In genomic region chr17:31905791-31906211, GRCm38 (mm10) we compare ENCODE assay signal across 8 mouse cellular contexts. TPM values are rescaled to one million over a fixed set of nuclear protein-coding genes. Genes with fewer than 3 reads are reported as not detected.
DNase-seq lines count a peak whose midpoint lies in the region; ATAC-seq lines count a peak whose summit lies in the region.

No protein-coding gene starts in this region.

- H3K27me3 ChIP-seq in kidney, embryonic 16.5 days (ENCODE audit: insufficient read depth, low read length), result no peaks in the 10 kb centered on the region

- H3K4me3 ChIP-seq in kidney, embryonic 16.5 days (ENCODE audit: low read length), result no peak overlapping the region

- DNase-seq in spleen, adult 18-20 months, result peak; percentile 8 to 12
- DNase-seq in spleen, adult 12 weeks (ENCODE audit: low spot score), result no peak
- peak; percentile 90 for DNase-seq in heart, adult 8-10 months (ENCODE audit: low spot score)
- DNase-seq in lung, postnatal 25 days (ENCODE audit: low spot score), result peak; percentile 89
- DNase-seq in thymus, postnatal 36 days, result peak; percentile 33 to 44
- DNase-seq in layer of hippocampus, adult 9-11 months, result no peak
- no peak for DNase-seq in left cerebral cortex, adult 18-20 months (ENCODE audit: low spot score in 2 of 2)

- peak; percentile 57 for ATAC-seq in kidney, embryonic 16.5 days (ENCODE audit: low FRiP score, low TSS enrichment)

- peak overlapping the region; percentile 85 for H3K27ac ChIP-seq in kidney, embryonic 16.5 days (ENCODE audit: low read length)

- no peaks in the 10 kb centered on the region for H3K36me3 ChIP-seq in kidney, embryonic 16.5 days (ENCODE audit: insufficient read depth, low read length)

- no peak overlapping the region for H3K4me2 ChIP-seq in kidney, embryonic 16.5 days (replicated peaks; ENCODE audit: low read depth, low read length)

- WGBS in kidney, embryonic 16.5 days, result 52% methylated on average over 10 of the region's 10 CpGs

- no peaks in the 10 kb centered on the region for H3K4me1 ChIP-seq in kidney, embryonic 16.5 days (ENCODE audit: insufficient read depth, low read length)

- no peaks in the 10 kb centered on the region for H3K9me3 ChIP-seq in kidney, embryonic 16.5 days (ENCODE audit: low read length)

- H3K9ac ChIP-seq in kidney, embryonic 16.5 days (replicated peaks; ENCODE audit: low read length), result peak overlapping the region; percentile 49

RNA-seq across cellular contexts. Expression of gene Sik1, which starts 50.2 kb away (rescaled TPM):
- 10 to 100 TPM; 19.0 to 34.0 (median 30.2) TPM for total RNA-seq in heart, adult 8-10 months (2022)
- 16.5 and 17.8 TPM in 2 replicates for polyA plus RNA-seq in kidney, embryonic 16.5 days (2015; fragmentation: Nextera tagmentation; extraction: Ambion mirVana)
- total RNA-seq in left cerebral cortex, adult 18-20 months (2021), result 10 to 100 TPM; 28.3 to 37.8 TPM

Comparison
In these comparisons a context has a peak if more than half of its experiments do, and no peak if none do; other contexts are left out.
1. DNase-seq: peak in spleen, adult 18-20 months (2 of 2), heart, adult 8-10 months (single experiment), lung, postnatal 25 days (single experiment) and thymus, postnatal 36 days (2 of 2); none in spleen, adult 12 weeks (single experiment), layer of hippocampus, adult 9-11 months (single experiment) and left cerebral cortex, adult 18-20 months (0 of 2).